Mouse (Mus musculus): ENCODE measurements at regions not wholly inside any gene's neighbourhood (a gene's known extent, or its start where the extent isn't known, plus 50 kb on each side); places are given as distances from the start of the nearest gene placed in this dataset.

DNA sequence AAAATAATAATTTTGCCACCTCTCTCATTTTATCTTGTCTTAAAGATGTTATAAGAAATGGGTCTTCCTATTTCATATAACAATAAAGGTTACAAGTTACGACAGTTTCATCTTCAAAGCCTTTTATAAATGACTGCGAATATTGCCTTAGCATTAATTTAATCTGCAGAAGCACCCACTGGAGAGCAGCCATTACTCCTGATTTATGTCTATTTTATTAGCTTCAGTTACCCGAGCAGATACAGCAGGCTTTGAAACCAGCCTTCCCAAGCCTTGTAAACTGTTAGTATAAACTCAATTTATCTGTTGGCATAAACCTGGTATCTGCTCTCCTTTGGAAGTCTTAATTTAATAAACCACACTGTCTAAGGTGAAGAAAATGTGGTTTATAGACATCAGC, 2851.6 kb upstream of the Gm6569 start:
- Histone ChIP-seq H3K9ac (replicated peaks; ENCODE audit: low read depth, low read length) (no peak overlapping the region), H3K4me2 (ENCODE audit: low read depth, low read length) (no peak overlapping the region), H3K27ac (ENCODE audit: low read depth, low read length) (no peak overlapping the region), H3K27me3 (ENCODE audit: control insufficient read depth, insufficient read depth, low read length) (no peaks in the 10 kb centered on the region), H3K4me3 (ENCODE audit: low read depth, low read length) (no peak overlapping the region), H3K36me3 (ENCODE audit: control insufficient read depth, insufficient read depth, low read length) (no peaks in the 10 kb centered on the region), H3K9me3 (ENCODE audit: control insufficient read depth, low read length) (no peaks in the 10 kb centered on the region), H3K4me1 (ENCODE audit: control insufficient read depth, insufficient read depth, low read length) (no peaks in the 10 kb centered on the region)
- peak; percentile 85; the same call in 1 of the 2 replicates for ATAC-seq (ENCODE audit: low read depth)
- WGBS: 24% methylated on average over 3 of the region's 3 CpGs

DNA sequence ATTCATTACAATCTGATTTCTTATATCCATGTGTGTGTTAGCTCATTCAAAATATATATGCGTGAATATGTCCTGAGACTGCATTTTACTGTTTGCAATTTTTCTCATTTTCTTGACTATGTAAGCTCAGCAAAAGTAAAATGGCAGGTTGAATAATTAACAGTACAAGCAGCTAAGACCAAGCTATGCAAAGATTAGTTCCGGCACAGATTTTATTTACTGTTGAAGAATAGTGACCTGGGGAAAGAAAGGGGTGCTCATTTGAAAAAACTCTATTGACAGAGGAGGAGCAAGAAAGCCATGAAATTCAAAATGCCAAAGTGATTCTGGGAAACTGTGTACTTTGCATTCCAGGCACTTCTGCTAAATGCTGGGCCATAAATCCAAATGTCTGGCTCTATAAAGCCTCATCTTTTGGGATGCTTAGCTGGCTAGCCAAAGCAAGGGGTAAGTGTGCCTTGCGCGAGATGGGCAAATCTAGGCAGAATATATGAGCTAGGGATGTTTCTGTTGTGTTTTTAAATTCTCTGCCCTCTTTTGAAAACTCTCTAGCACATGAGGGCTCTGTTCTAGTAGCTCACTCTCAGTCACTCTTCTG, 2846.3 kb upstream of the Gm6569 start:
- ATAC-seq (ENCODE audit: low read depth): peak; percentile 68
- 24% methylated on average over 4 of the region's 4 CpGs for WGBS
- H3K4me1 ChIP-seq (ENCODE audit: control insufficient read depth, insufficient read depth, low read length): no peaks in the 10 kb centered on the region

GRCm38 (mm10) chr15:70993397-70993796, 2841.0 kb upstream of the Gm6569 start:
- H3K27ac ChIP-seq (ENCODE audit: low read depth, low read length): no peak overlapping the region
- H3K36me3 ChIP-seq (ENCODE audit: control insufficient read depth, insufficient read depth, low read length): no peaks in the 10 kb centered on the region
- H3K4me3 ChIP-seq (ENCODE audit: low read depth, low read length): no peak overlapping the region
- no peaks in the 10 kb centered on the region for H3K27me3 ChIP-seq (ENCODE audit: control insufficient read depth, insufficient read depth, low read length)
- H3K9me3 ChIP-seq (ENCODE audit: control insufficient read depth, low read length): no peaks in the 10 kb centered on the region
- H3K4me2 ChIP-seq (ENCODE audit: low read depth, low read length): no peak overlapping the region
- ATAC-seq (ENCODE audit: low read depth): no peak
- no peaks in the 10 kb centered on the region for H3K4me1 ChIP-seq (ENCODE audit: control insufficient read depth, insufficient read depth, low read length)
- no peak overlapping the region for H3K9ac ChIP-seq (replicated peaks; ENCODE audit: low read depth, low read length)
- WGBS: 48% methylated on average over 4 of the region's 4 CpGs

More for the DNA sequence above, 2846.3 kb upstream of the Gm6569 start:
- no peak overlapping the region for H3K4me2 ChIP-seq (ENCODE audit: low read depth, low read length)
- no peaks in the 10 kb centered on the region for H3K9me3 ChIP-seq (ENCODE audit: control insufficient read depth, low read length)
- H3K27ac ChIP-seq (ENCODE audit: low read depth, low read length): no peak overlapping the region
- no peaks in the 10 kb centered on the region for H3K36me3 ChIP-seq (ENCODE audit: control insufficient read depth, insufficient read depth, low read length)
- no peak overlapping the region for H3K4me3 ChIP-seq (ENCODE audit: low read depth, low read length)
- no peaks in the 10 kb centered on the region for H3K27me3 ChIP-seq (ENCODE audit: control insufficient read depth, insufficient read depth, low read length)
- H3K9ac ChIP-seq (replicated peaks; ENCODE audit: low read depth, low read length): no peak overlapping the region

DNA sequence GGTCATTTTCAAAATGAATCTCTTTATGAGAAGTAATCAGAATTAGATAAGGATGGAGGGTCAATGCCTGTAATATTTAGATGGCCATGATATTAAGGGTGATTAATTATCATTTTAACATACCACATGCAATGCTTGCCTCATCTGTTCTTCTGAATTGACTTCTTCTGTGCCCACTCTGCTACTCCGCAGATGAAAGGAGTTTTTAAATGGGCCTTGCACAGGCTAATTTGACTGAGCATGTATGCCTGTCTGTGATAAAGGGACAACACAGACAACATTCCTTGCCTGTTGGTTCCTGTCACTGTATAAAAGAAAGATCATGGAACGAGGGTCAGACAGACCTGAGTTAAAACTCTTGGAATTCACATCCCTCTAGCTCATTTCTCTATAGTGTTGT, 2824.0 kb upstream of the Gm6569 start:
- WGBS: 23% methylated on average over 2 of the region's 2 CpGs
- H3K9ac ChIP-seq (replicated peaks; ENCODE audit: low read depth, low read length): no peak overlapping the region
- ATAC-seq (ENCODE audit: low read depth): no peak
- no peak overlapping the region for H3K27ac ChIP-seq (ENCODE audit: low read depth, low read length)
- no peak overlapping the region for H3K4me3 ChIP-seq (ENCODE audit: low read depth, low read length)
- H3K4me2 ChIP-seq (ENCODE audit: low read depth, low read length): no peak overlapping the region
- no peaks in the 10 kb centered on the region for H3K36me3 ChIP-seq (ENCODE audit: control insufficient read depth, insufficient read depth, low read length)
- H3K9me3 ChIP-seq (ENCODE audit: control insufficient read depth, low read length): no peaks in the 10 kb centered on the region
- 0 out of 2 replicates have a peak, but pooled peaks cover 4% of the 10 kb centered on the region for H3K4me1 ChIP-seq (ENCODE audit: control insufficient read depth, insufficient read depth, low read length)
- H3K27me3 ChIP-seq (ENCODE audit: control insufficient read depth, insufficient read depth, low read length): no peaks in the 10 kb centered on the region

DNA sequence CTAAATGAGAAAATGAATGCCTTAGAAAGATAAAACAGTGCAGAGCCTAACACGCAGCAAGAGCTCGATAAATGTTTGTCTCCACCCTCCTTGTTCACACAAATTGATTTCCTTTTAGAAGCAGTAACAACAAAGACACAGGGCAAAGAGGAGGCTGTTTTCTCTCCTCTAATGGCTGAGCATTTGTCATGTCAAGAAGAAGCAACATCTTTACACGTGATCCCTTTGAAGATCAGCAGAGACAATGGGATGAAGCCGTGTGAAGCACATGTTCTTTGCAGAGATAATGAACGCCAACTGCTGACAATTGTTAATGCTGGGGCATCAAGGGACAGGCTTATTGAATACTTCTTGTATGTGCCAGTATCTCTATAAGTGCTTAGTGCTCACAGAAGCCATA, 2823.6 kb upstream of the Gm6569 start:
- no peak overlapping the region for H3K27ac ChIP-seq (ENCODE audit: low read depth, low read length)
- peak; percentile 51; the same call in 1 of the 2 replicates for ATAC-seq (ENCODE audit: low read depth)
- no peaks in the 10 kb centered on the region for H3K36me3 ChIP-seq (ENCODE audit: control insufficient read depth, insufficient read depth, low read length)
- H3K27me3 ChIP-seq (ENCODE audit: control insufficient read depth, insufficient read depth, low read length): no peaks in the 10 kb centered on the region
- WGBS: 13% methylated on average over 5 of the region's 5 CpGs
- H3K4me3 ChIP-seq (ENCODE audit: low read depth, low read length): no peak overlapping the region
- H3K4me2 ChIP-seq (ENCODE audit: low read depth, low read length): no peak overlapping the region
- 0 out of 2 replicates have a peak, but pooled peaks cover 4% of the 10 kb centered on the region for H3K4me1 ChIP-seq (ENCODE audit: control insufficient read depth, insufficient read depth, low read length)
- no peak overlapping the region for H3K9ac ChIP-seq (replicated peaks; ENCODE audit: low read depth, low read length)
- H3K9me3 ChIP-seq (ENCODE audit: control insufficient read depth, low read length): no peaks in the 10 kb centered on the region

DNA sequence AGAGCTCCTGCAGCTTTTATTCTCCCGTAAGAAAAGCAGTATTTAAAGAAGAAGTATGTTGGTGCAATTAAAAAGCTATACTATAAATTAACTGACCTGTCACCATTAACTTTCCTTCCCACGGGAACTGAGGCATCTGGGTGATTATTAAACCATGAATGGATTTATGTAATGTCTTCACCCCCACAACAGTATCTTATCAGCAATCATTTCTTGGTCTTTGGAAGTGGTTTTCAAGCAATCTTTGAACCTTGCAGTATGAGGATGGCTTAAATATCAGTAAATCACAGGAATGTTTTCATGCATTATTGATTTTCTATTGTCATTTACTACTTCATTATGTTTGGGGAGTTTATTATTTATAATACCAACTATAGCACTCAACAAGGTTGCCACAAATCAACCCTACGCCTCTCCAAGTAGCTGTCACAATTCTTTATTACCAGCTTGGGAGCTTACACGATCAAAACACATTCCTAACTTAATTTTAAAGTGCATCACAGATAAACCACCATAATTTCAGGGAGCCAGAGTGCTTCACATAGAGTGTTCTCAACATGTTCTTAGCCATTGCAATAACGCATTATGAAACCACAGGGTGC, 2780.0 kb upstream of the Gm6569 start:
- peak; percentile 78; the same call in 1 of the 2 replicates for ATAC-seq (ENCODE audit: low read depth)

DNA sequence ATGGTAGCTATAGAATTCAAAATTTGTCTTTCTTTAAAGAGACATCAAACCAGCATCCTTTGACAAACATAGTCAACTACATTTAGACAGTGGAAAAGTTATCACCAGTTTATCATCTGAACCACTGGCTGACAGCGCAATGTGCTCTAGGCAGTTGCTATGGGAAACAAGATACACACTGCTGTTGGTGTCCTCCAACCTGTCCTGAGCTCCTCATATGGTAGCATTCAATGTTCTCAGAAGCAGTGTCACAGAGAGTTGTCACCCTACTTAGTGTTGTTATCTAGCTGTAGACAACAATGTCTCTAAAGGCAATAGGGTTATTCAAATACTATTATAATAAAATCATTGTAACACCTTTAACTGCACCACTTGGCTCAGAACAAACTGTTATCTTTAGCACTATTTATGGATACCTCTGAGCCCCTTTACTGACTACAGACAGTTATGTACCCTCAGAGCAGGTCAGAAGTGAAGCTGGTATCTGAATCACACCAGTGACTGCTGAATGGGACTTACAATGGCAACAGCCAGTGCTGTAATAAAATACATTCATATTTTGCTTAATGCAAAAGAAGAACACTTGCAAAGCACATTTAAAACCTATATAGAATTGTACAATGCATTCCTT, 2747.9 kb upstream of the Gm6569 start:
- H3K36me3 ChIP-seq (ENCODE audit: control insufficient read depth, insufficient read depth, low read length): no peaks in the 10 kb centered on the region
- no peaks in the 10 kb centered on the region for H3K27me3 ChIP-seq (ENCODE audit: control insufficient read depth, insufficient read depth, low read length)
- no peaks in the 10 kb centered on the region for H3K4me1 ChIP-seq (ENCODE audit: control insufficient read depth, insufficient read depth, low read length)
- no peak for ATAC-seq (ENCODE audit: low read depth)
- H3K9ac ChIP-seq (replicated peaks; ENCODE audit: low read depth, low read length): no peak overlapping the region
- no peak overlapping the region for H3K4me2 ChIP-seq (ENCODE audit: low read depth, low read length)
- H3K4me3 ChIP-seq (ENCODE audit: low read depth, low read length): no peak overlapping the region
- 98% methylated on average over 1 of the region's 1 CpGs for WGBS
- H3K27ac ChIP-seq (ENCODE audit: low read depth, low read length): no peak overlapping the region
- H3K9me3 ChIP-seq (ENCODE audit: control insufficient read depth, low read length): no peaks in the 10 kb centered on the region

More for the DNA sequence above, 2780.0 kb upstream of the Gm6569 start:
- Histone ChIP-seq H3K4me1 (ENCODE audit: control insufficient read depth, insufficient read depth, low read length) (no peaks in the 10 kb centered on the region), H3K27ac (ENCODE audit: low read depth, low read length) (no peak overlapping the region), H3K36me3 (ENCODE audit: control insufficient read depth, insufficient read depth, low read length) (no peaks in the 10 kb centered on the region), H3K9ac (replicated peaks; ENCODE audit: low read depth, low read length) (no peak overlapping the region), H3K4me2 (ENCODE audit: low read depth, low read length) (no peak overlapping the region), H3K9me3 (ENCODE audit: control insufficient read depth, low read length) (no peaks in the 10 kb centered on the region), H3K4me3 (ENCODE audit: low read depth, low read length) (no peak overlapping the region), H3K27me3 (ENCODE audit: control insufficient read depth, insufficient read depth, low read length) (no peaks in the 10 kb centered on the region)
- 32% methylated on average over 5 of the region's 5 CpGs for WGBS

DNA sequence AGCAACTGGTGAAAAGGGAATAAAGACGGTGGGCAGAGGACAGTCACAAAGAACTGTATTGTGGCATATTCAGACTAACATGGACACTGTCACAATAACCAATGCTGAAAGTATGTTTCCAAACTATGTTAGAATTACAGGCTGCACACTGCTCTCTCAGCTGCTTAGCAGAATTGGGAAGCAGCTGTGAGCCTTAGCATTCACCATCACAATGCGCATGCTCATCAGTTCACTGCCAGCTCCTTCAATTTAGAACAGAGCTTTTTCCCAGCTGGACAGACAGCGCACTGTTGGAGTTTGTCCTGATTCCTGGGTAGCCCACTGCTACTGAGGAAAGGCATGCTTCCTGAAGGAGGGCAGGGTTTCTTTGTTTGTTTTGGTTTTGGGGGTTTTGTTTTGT, 2735.2 kb upstream of the Gm6569 start:
- Histone ChIP-seq H3K9ac (replicated peaks; ENCODE audit: low read depth, low read length) (no peak overlapping the region), H3K9me3 (ENCODE audit: control insufficient read depth, low read length) (no peaks in the 10 kb centered on the region), H3K4me2 (ENCODE audit: low read depth, low read length) (no peak overlapping the region), H3K36me3 (ENCODE audit: control insufficient read depth, insufficient read depth, low read length) (no peaks in the 10 kb centered on the region), H3K27ac (ENCODE audit: low read depth, low read length) (no peak overlapping the region), H3K4me1 (ENCODE audit: control insufficient read depth, insufficient read depth, low read length) (no peaks in the 10 kb centered on the region), H3K27me3 (ENCODE audit: control insufficient read depth, insufficient read depth, low read length) (no peaks in the 10 kb centered on the region), H3K4me3 (ENCODE audit: low read depth, low read length) (no peak overlapping the region)
- no peak for ATAC-seq (ENCODE audit: low read depth)
- WGBS: 59% methylated on average over 3 of the region's 3 CpGs

DNA sequence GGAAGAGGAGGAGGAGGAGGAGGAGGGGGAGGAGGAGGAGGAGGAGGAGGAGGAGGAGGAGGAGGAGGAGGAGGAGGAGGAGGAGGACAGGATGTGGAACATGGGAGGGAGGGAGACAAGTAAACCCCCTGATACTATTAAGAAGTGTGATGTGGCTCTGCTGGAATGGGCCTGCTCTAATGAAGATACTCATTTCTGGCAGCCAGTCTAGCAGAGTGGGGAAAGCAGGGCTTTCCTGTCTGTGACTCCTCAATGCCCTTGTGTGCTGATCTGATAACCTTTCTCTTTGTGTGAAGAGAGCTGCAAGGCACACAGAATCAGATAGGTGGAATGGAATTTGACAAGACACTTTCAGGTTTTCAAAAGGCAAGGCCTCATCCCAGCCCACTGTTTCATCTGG, 2704.6 kb upstream of the Gm6569 start:
- Histone ChIP-seq H3K27ac (ENCODE audit: low read depth, low read length) (no peak overlapping the region), H3K4me1 (ENCODE audit: control insufficient read depth, insufficient read depth, low read length) (no peaks in the 10 kb centered on the region), H3K4me2 (ENCODE audit: low read depth, low read length) (no peak overlapping the region), H3K4me3 (ENCODE audit: low read depth, low read length) (no peak overlapping the region), H3K36me3 (ENCODE audit: control insufficient read depth, insufficient read depth, low read length) (no peaks in the 10 kb centered on the region), H3K9me3 (ENCODE audit: control insufficient read depth, low read length) (no peaks in the 10 kb centered on the region), H3K27me3 (ENCODE audit: control insufficient read depth, insufficient read depth, low read length) (no peaks in the 10 kb centered on the region), H3K9ac (replicated peaks; ENCODE audit: low read depth, low read length) (no peak overlapping the region)
- no peak for ATAC-seq (ENCODE audit: low read depth)
